Mouse (Mus musculus): Measurements from ENCODE around the gene Gm15155.
"Not testable (repeated sequence)": the region's sequence is repeated elsewhere in the genome, so short reads cannot be mapped to it uniquely, and the experiment has no call there.

The Gm15155 gene

DNA sequence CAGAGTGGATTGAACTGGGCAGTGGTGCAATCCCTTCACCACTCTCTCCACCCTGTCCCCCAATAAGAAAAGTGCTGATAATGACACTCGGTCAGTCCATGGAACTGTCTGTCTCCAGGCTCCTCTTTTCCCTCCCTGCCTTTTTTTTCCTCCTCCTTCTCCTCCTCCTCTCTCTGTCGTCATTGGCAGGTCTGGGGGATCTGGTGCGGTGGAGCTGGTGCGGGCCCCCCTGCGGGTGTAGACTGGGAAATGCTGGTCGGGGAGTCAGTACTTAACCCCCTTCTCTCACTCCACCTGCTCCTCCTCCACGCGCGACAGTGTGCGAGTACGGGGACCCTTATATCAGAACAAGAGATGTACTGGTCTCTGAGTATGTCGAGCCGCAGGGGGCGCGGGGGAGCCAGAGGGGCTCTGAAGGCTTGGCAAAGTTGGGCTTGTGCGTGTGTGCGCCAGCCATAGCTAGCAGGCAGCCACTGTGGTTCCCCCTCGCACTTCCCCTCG is at the start of gene Gm15155:
TSS of gene Gm15155 (plus strand) at position 401 of the 501 bp plus-strand sequence.
- DNase-seq (ENCODE audit: low spot score) = no peak

DNA sequence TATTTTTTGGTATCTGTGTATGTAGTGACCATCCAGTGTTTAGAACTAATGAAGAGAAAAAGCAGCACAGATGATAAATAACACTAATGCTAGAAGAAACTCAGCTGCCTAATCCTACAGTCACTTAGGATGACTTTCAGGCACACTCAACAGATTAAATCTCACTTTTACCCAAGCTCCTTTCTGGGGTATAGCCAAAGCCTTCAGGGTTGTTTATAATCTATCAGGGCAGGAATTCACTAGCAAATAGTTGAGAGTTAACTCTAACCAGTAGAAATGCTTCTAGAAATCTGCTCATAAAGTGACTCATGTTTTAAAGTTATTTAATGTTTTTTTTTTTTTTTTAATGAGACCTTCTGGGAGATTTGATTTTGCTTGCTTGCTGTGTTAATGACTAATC is 44.8 kb upstream of the Gm15155 start:
- DNase-seq (ENCODE audit: low spot score) = no peak

GRCm38 (mm10) chrX:155584586-155584985 is 40.0 kb upstream of the Gm15155 start:
- DNase-seq (ENCODE audit: low spot score) = no peak

DNA sequence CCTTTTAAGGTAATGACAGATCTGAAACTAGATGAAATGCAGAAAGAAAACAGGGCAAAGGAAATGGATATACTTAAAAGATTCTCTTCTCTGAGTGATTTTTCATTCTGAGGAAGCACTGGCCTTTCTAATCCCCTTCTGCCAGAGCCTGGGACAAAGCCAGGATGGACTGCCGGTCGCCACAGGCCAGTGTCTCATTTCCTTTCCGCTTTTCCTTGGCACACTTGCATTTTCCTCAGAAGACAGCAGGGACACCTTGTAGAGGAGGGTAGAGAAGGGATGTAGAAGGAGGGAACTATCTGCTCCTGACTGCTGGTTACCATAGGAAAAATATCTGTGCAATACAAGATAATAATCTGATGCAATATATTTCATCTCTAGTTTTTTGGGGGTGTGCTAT is 33.1 kb upstream of the Gm15155 start:
- DNase-seq (ENCODE audit: low spot score) = no peak

- no peak for DNase-seq (ENCODE audit: low spot score)
Observed at GRCm38 (mm10) chrX:155592467-155592866, 32.1 kb upstream of the Gm15155 start.

DNA sequence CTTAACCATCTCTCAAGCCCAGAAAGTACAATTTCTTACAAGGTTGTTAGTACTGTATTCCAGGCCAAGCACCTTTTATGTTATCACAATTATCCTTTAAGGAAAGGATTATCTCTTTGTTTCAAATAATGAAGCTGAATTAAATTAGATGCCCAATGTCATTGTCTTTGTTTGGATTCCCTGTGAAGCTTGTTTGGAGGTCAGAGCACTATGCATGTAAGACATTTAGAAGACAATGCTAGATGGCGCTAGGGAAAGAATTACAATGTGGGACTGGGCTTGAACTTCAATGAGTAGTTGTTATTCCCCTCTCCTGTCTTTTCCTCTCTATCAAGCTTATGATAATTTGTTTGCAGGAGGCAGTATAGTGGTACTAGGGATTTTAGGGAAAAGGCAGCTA is 29.9 kb upstream of the Gm15155 start:
- no peak for DNase-seq (ENCODE audit: low spot score)

- no peak for DNase-seq (ENCODE audit: low spot score)
Observed at GRCm38 (mm10) chrX:155596390-155596789, 28.2 kb upstream of the Gm15155 start.

GRCm38 (mm10) chrX:155601196-155601595 is 23.3 kb upstream of the Gm15155 start:
- no peak for DNase-seq (ENCODE audit: low spot score)

GRCm38 (mm10) chrX:155622527-155622926 is 2.0 kb upstream of the Gm15155 start:
- DNase-seq (ENCODE audit: low spot score) = no peak

- DNase-seq (ENCODE audit: low spot score) = no peak
Observed at GRCm38 (mm10) chrX:155622961-155623599, 1.5 kb upstream of the Gm15155 start.

GRCm38 (mm10) chrX:155623701-155624281 is 750 bp upstream of the Gm15155 start, which contains the start of gene Ptchd1:
Gene Ptchd1 (minus strand): TSS chrX:155623814.
- no peak for DNase-seq (ENCODE audit: low spot score)

DNA sequence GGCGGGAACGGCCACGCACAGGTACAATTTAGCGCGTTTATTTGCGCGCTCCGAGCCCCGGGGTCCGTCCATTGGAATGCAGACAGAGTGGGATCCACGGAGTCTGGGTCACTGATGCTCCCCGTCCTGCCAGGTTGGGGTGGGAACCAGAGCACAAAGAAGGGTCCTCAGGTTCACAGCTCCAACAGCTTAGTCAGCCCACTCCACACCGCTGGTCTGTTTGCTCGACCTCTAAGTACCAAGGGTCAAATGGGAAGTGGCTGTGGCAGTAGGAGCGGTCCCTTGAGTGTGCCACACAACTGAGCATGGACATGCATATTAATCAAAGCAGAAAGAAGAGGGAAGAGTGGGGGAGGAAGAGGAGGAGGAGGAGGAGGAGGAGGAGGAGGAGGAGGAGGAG is 354 bp downstream of the Gm15155 start:
- no peak for DNase-seq (ENCODE audit: low spot score)

DNA sequence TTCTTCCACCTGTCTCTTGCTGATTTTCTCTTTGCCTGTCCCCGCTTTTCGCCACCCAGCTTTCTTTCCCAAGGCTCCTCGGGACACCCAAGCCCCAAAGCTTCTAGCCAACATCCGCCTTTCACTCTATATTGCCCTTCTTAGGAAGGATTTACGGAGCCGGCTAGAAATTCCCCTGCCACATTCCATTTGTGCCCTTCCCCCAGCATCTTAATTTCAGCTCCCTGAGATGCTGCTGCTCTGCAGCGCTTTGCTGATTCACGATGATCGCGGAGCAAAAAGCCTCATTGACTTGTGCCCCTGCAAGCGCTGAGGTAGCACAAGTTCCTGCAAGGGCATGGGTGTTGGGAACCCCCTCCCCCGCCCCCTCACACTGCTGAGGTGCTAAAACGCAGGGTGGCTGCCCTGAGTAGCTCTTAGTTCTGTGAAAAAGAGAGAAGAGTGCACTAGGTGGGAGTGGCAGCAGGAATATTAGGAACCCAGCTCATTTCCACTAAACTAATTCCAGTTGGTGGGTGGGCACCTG is 1.2 kb downstream of the Gm15155 start:
- no peak for DNase-seq (ENCODE audit: low spot score)

DNA sequence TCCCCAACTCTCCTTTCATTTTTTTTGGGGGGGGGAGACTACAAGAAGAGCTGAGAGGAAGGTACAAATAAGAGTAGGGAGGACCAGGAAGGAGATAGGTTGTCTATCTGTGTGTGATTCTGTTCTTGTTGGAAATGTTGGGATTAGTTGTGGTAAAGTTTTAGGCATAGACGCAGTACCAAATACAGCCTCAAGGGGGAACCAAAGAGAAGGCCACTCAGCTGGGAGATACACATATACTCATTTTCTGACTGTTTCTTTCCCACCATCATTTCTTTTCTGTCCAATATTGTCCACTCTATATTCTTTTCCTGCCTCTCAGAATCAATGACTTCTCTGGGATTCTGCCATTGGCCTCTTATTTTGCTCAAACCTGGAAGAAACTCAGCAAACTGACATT is 19.4 kb downstream of the Gm15155 start:
- peak; percentile 12 for DNase-seq (ENCODE audit: low spot score)

GRCm38 (mm10) chrX:155645975-155646374 is 21.4 kb downstream of the Gm15155 start:
- DNase-seq (ENCODE audit: low spot score) = no peak

- DNase-seq (ENCODE audit: low spot score) = no peak
Observed at GRCm38 (mm10) chrX:155657971-155658370, 33.4 kb downstream of the Gm15155 start.

- DNase-seq (ENCODE audit: low spot score) = not testable (repeated sequence)
Observed at GRCm38 (mm10) chrX:155690440-155690839, 65.9 kb downstream of the Gm15155 start.

GRCm38 (mm10) chrX:155724157-155724556 is 99.6 kb downstream of the Gm15155 start:
- DNase-seq (ENCODE audit: low spot score) = no peak

DNA sequence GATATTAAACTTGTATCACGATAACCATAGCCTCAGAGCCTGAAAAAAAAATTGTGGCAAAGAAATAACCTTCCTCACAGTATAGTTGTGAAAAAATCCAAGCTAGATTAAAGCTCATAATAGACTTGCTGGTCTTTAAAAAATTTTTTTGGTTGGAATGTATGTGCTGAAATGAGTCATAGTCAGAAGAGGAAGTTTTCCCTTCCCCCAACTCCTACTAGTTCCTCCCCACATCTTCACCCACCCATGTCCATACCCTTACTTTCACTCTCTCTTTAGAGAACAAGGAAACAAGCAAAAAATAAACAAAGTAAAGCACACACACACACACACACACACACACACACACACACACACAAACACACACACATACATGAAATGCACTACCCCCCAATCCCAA is 103.8 kb downstream of the Gm15155 start:
- DNase-seq (ENCODE audit: low spot score) = no peak

GRCm38 (mm10) chrX:155888118-155888517 is 263.6 kb downstream of the Gm15155 start:
- DNase-seq (ENCODE audit: low spot score) = no peak

DNA sequence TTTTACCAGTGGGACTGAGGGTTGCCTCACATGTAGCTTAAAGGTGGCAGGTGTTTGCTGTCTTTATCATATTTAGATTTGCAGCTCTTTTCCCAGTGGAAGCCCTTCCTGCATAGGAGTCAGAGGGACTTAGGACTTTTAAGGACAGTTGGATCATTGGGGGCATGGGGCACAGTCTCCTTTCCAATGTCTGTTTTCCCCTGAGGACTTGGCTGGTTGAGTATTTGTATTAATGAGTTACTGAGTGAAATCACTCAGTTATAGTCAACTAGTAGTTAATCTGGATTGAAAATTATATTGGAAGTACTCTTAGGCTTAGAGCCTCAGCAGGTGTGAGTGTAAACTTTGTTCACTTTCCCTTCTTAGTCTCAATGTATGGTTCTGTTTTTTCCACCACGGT is 275.5 kb downstream of the Gm15155 start:
- DNase-seq (ENCODE audit: low spot score) = no peak

DNA sequence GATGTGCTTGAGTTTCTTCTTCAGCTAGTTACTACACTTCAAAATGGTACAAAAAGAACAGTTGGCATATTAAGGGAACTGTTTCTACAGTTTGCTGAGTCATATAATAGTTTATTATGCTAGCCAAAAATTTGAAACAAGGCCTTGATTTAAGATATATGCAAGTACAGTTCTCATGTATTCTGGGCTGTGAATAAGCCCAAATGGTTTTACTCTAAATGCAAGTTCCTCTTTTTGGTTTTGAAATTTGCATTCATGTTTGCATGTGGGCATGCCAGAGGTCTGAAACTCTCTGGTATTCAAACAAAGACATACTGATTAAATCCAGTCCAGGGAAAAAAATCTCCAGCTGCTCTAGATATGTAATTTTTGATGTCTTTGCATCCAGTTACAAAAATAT is 277.2 kb downstream of the Gm15155 start:
- DNase-seq (ENCODE audit: low spot score) = no peak

GRCm38 (mm10) chrX:155903108-155903507 is 278.6 kb downstream of the Gm15155 start:
- no peak for DNase-seq (ENCODE audit: low spot score)

GRCm38 (mm10) chrX:156009756-156010155 is 385.2 kb downstream of the Gm15155 start:
- DNase-seq (ENCODE audit: low spot score) = no peak

All from ovary, postnatal 14 days (tissue).